Mouse (Mus musculus): ENCODE data around the gene Arfgef3. TPM values are rescaled to one million over a fixed set of nuclear protein-coding genes. Genes with fewer than 3 reads are reported as not detected.
"Not testable (repeated sequence)": the region's sequence is repeated elsewhere in the genome, so short reads cannot be mapped to it uniquely, and the experiment has no call there.

Arfgef3 gene
- total RNA-seq, 2 experiments from 2014 or later, result 0.79 to 1.7 TPM

DNA sequence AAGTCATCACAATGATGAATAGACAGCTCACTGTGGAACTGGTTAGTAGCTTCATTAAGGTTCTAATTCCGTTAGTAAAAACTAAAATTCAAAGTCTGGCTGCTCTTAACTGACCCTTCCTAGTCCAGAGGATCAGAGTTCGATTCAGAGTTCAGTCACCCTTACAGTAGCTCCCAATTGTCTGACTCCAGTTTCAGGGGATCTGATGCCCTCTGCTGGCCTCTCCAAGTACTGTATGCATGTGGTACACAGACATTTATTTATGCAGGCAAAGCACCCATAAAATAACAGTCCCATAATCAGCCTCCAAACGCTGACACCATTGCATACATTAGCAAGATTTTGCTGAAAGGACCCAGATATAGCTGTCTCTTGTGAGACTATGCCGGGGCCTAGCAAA, 141.7 kb downstream of the Arfgef3 start:
- peak; percentile 90 for ATAC-seq (replicated peaks; ENCODE audit: poor library complexity)

DNA sequence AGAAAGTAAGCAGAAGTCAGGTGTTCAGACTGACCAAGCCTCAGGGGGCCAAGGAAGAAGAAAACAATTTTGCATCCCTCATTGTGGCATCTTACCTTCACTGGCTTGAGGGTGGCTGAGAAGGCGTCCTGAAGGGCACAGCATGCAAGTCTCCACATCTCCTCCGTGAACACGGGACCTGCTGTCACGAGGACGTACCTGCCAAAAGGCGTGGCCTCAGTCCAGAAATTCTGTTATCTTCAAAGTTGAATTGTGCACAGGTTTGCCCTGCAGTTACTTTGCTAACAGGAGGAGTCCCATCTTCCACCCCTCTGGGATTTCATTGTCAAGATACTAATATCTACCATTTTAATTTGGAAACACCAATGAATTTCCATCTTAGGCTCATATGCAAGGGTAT, 146.1 kb downstream of the Arfgef3 start:
- ATAC-seq (replicated peaks; ENCODE audit: poor library complexity), result no peak

DNA sequence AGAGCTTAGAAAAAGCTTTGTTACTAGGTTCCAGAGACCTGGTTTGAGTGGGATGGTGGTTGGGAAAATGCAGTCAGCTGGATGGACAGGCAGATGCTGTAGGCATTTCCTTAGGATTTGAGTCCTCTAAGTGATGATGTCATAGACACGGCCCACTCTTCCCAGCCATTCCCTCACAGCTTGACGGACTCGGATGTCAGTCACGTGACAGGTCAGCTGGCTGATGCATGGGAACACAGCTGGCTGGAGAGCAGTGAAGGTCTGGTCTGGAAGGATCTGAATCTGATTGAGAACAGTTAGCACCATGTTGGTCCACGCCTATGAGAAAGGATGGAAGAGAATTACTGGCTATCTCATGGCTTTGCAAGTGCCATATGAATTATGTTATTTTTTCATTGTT, 154.3 kb downstream of the Arfgef3 start:
- ATAC-seq (replicated peaks; ENCODE audit: poor library complexity), result no peak

DNA sequence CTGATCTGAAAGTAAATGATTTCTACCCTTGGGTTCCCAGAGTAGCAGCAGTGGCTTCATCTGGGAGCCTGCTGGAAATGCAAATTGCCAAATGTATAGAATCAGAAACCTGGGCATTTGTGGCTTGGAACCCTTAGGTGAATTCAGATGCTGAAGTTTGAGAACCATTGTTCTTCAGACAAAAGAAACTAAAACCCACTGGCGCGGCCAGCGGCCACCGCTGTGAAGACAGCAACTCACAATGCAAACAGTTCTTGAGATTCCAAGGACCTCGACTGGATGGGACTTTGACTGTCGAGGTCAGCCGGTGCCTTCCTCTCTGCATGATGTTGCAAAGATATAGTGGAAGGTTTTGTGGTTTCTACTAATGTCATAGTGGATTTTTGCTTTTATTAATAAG, 159.6 kb downstream of the Arfgef3 start:
- ATAC-seq (replicated peaks; ENCODE audit: poor library complexity), result no peak

DNA sequence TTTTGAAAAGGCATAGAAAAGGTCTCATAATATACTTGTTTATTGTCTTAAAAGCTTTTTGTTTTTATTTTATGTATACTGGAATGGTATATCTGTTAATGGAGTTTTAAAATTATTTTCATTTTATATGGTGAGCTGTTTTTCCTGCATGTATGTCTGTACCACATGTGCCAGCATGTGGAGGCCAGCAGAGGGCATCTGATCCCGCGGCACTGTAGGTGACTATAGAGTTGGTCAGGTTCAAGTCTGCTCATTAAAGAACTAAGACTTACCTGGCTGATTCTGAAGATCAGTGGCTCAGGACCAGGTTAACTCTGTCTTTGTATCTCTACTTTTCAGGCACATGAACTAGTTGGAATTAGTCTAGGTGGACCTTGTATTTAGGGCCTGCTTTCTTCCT, 171.2 kb downstream of the Arfgef3 start:
- ATAC-seq (replicated peaks; ENCODE audit: poor library complexity), result peak; percentile 52; the same call in 1 of the 2 replicates

DNA sequence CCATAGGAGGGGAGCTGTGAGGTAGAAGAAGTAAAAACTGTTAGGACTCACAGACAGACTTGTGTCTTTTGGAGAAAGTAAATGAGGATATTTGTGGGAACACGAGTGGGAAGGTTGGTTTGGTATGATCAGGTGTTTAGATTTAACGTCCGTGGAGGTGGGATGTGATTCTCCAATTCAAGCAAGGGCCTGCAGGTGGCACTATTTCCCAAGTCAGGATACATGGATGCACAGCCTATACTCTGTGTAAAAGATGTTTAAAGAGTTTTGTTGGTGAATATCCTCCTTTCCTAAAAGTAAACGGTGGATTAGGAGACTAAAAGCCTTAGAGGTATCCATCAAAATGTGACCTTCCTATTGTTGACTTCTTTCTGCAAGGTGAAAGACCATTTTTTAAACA, 180.8 kb downstream of the Arfgef3 start:
- peak; percentile 74 for ATAC-seq (replicated peaks; ENCODE audit: poor library complexity)

DNA sequence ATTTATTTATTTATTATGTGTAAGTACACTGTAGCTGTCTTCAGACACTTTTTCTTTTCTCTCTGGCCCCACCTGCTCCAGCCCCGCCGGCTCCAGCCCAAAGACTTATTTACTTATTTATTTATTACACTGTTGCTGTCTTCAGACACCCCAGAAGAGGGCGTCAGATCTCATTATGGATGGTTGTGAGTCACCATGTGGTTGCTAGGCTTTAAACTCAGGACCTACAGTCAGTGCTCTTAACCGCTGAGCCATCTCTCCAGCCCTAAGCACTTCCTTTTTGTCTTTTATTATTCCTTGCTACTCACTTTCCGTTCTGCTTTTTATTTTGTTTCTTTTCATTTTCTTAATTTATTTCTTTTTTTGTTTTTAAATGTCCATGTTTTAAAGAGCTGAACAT, 182.3 kb downstream of the Arfgef3 start:
- peak; percentile 52 for ATAC-seq (replicated peaks; ENCODE audit: poor library complexity)

DNA sequence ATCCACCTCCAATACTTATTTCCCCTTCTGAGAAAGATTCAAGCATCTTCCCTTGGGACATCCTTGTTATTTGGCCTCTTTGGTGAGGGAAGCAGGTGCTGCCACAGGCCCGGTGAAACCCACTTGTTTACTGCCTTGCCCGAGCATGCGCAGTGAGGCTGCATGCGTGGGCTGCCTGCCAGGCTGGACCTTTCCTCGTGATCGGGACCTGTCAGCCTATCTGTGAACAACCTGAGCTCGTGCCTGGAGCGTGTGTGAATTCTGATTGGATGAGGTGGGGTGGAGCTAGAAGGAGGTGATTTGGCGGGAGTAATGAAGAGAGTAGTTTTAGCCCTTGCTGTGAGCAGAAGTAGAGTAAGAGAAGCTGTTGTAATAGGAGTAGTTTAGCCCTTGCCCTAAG, 184.7 kb downstream of the Arfgef3 start:
- ATAC-seq (replicated peaks; ENCODE audit: poor library complexity), result not testable (repeated sequence)

DNA sequence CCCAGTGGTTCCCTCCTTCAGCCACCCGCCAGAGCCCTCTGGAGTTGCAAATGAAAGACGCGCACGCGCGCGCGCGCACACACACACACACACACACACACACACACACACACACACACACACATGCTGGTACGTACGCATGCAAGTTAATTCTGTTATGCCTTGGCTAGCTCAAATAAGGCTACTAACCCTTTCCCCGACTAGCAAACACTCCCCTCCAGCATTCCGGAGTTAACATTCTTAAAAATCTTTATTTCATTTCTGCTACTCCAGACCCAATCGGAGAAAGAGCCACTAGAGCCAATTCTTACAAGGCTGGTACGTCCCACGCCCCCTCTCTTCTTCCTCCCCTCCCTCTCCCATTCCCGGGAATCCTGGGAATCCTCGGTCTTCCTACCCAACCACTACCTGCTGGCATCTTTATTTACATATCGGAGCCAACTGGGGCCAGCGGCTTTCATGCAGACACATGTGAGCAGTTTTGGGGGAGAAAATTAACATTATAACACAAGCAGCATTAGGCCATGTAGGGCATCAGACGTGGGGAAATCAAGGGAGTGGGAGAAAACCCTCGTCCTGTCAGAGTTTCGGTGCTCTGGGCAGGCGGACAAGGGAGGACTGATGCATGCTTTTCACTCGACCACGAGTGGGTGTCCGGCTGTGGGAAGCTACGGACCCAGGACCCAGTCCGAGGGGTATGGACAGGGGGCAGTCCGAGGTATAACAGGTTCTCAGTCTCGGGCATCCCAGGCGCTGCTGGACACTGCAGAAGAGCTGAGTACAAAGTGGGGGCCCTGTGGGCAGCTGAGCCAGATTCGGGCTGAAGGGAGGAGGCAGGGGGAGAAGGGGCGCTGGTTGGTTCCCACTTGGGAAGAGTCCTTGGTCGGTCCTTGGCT, 194.2 kb downstream of the Arfgef3 start:
- no peak for ATAC-seq (replicated peaks; ENCODE audit: poor library complexity)

DNA sequence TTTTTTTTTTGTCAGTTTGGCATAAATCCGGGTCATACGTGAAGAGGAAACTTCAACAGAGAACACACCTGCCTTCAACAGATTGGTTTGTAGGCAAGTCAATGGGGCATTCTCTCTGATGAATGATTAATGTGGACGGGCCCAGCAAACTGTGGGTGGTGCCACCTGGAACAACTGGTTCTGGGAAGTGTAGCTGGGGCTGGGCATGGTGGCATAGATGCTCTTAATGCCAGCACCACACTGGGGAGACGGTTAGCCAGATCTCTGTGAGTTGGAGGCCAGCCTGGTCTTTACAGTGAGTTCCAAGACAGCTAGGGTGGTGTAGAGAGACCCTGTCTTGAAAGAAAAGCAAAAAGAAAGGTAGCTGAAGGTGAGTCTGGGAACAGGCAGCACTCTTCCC, 196.4 kb downstream of the Arfgef3 start:
- ATAC-seq (replicated peaks; ENCODE audit: poor library complexity), result no peak

DNA sequence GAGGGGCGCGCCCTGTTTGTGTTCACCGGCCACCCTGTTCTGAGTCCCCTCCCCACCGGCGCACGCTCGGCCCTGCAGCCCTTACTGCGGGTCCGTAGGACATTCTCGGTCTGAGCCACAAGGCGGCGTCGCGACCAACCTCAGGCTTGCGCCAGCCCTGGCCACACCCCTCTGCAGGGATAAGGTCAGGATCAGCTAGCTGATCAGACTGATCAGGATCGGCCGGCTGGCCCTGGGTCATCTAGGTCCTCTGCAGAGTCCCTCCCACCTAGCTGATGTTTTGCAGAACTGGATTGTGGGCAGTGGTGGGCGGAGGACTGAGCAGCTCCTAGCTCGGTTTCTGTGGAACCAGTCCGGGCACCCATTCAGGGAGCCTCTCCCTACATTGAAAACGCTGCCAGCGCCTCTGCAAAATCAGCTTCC, 197.9 kb downstream of the Arfgef3 start, which contains the start of gene Hebp2:
TSS of gene Hebp2 (minus strand) at position 264 of the 423 bp plus-strand sequence.
- peak; percentile 97 for ATAC-seq (replicated peaks; ENCODE audit: poor library complexity)

DNA sequence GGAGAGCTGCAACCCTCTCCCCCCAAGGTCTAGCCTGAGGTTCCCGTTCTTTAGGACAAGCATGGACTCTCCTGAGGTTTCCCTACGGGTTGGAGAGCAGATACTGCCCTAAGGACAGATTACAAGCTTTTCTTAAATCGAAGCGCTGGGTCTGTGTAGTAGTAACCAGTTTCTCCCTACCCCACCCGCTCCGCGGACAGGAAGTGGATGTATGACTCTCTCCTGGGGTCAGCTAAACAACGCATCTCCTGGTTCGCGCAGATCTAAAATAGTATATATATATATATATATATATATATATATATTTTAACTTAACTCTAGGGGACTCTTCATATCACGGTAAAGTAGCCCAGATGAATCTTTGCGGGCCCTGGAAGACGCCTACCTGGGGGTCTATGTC, 198.4 kb downstream of the Arfgef3 start:
- ATAC-seq (replicated peaks; ENCODE audit: poor library complexity), result no peak

DNA sequence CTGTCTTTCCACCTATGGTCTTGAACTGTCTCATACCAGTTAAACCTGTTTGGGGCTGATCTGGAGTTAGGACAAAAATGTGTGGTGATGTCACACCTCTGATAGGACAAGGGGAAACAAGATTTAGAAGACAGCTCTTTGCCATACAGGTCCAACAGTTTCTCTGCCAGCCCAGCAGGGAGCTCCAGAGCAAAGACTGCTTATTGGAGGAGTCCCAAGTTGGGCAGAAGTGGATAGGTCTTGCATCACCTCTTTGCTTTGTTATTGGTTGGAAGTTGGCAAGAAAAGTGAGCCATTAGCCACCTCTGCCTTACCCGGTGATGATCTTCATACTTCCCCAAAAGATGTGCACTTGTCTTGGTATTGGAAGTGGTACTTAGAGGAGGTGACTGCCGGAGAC, 206.9 kb downstream of the Arfgef3 start:
- no peak for ATAC-seq (replicated peaks; ENCODE audit: poor library complexity)

DNA sequence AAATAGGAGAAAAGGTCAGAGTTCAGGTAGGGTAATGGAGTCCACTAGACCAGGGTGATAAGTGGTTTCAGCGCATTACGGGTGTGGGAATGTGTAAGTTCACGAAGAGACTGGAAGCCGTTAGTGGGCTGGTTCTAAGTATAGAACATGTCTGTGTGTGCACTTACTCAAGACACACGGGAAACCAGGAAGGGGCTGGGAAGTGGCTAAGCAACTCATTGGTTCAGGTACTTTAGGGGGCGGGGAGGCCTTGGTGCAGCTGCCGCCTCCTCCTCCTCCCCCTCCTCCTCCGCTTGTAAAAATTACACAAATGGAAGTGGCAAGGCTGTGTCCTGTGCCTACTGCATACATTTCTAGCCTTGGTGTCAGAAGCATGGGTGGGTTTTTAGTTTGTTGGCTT, 211.5 kb downstream of the Arfgef3 start:
- ATAC-seq (replicated peaks; ENCODE audit: poor library complexity), result peak; percentile 58

Other genes starting within 250 kb of the Arfgef3 start
- 0.46 and 1.4 TPM in 2 replicates for gene Hebp2, start 197.9 kb downstream of the Arfgef3 start, total RNA-seq (2015)
- 0.20 and 0.96 TPM in 2 replicates for gene Hebp2, start 197.9 kb downstream of the Arfgef3 start, total RNA-seq (2017)
- gene Gm4922, start 42.8 kb upstream of the Arfgef3 start, total RNA-seq (2015), result not detected in 2 replicates
- not detected in 2 replicates for gene Gm4922, start 42.8 kb upstream of the Arfgef3 start, total RNA-seq (2017)
- 0.42 and 1.1 TPM in 2 replicates for gene Perp, start 101.1 kb upstream of the Arfgef3 start, total RNA-seq (2015)
- 1.3 and 1.4 TPM in 2 replicates for gene Perp, start 101.1 kb upstream of the Arfgef3 start, total RNA-seq (2017)

All from megakaryocyte progenitor cell, adult 5-6 weeks (primary cell).